Mouse (Mus musculus): Measurements from ENCODE around the gene Ddx19a.
"Not testable (repeated sequence)": the region's sequence is repeated elsewhere in the genome, so short reads cannot be mapped to it uniquely, and the experiment has no call there.

The Ddx19a gene

GRCm38 (mm10) chr8:110997547-110998531 lies at the start of gene Ddx19a:
TSS of gene Ddx19a (minus strand) at chr8:110997800.
- DNase-seq (ENCODE audit: low read depth, low spot score) = peak; percentile 93

GRCm38 (mm10) chr8:111044003-111044734 lies 46.6 kb upstream of the Ddx19a start:
- peak; percentile 64 for DNase-seq (ENCODE audit: low read depth, low spot score)

- DNase-seq (ENCODE audit: low read depth, low spot score) = no peak
Observed at GRCm38 (mm10) chr8:111042546-111042945, 44.9 kb upstream of the Ddx19a start.

- DNase-seq (ENCODE audit: low read depth, low spot score) = no peak
Observed at GRCm38 (mm10) chr8:111036591-111036990, 39.0 kb upstream of the Ddx19a start.

GRCm38 (mm10) chr8:111034276-111034675 lies 36.7 kb upstream of the Ddx19a start:
- DNase-seq (ENCODE audit: low read depth, low spot score) = peak; percentile 67

- DNase-seq (ENCODE audit: low read depth, low spot score) = peak; percentile 100
Observed at GRCm38 (mm10) chr8:111033482-111034215, 36.0 kb upstream of the Ddx19a start.

- DNase-seq (ENCODE audit: low read depth, low spot score) = peak; percentile 58
Observed at GRCm38 (mm10) chr8:111032916-111033315, 35.3 kb upstream of the Ddx19a start, which contains the start of gene Aars. TSS of gene Aars (plus strand) at chr8:111033144.

- DNase-seq (ENCODE audit: low read depth, low spot score) = peak; percentile 80
Observed at GRCm38 (mm10) chr8:111031572-111031971, 34.0 kb upstream of the Ddx19a start, which contains the start of gene Ddx19b. TSS of gene Ddx19b (minus strand) at chr8:111031751.

GRCm38 (mm10) chr8:111030045-111030444 lies 32.4 kb upstream of the Ddx19a start:
- DNase-seq (ENCODE audit: low read depth, low spot score) = no peak

- peak; percentile 92 for DNase-seq (ENCODE audit: low read depth, low spot score)
Observed at GRCm38 (mm10) chr8:111029589-111029988, 32.0 kb upstream of the Ddx19a start.

GRCm38 (mm10) chr8:111027391-111027937 lies 29.9 kb upstream of the Ddx19a start:
- peak; percentile 86 for DNase-seq (ENCODE audit: low read depth, low spot score)

- not testable (repeated sequence) for DNase-seq (ENCODE audit: low read depth, low spot score)
Observed at GRCm38 (mm10) chr8:111026609-111027008, 29.0 kb upstream of the Ddx19a start.

- not testable (repeated sequence) for DNase-seq (ENCODE audit: low read depth, low spot score)
Observed at GRCm38 (mm10) chr8:111010230-111010991, 12.8 kb upstream of the Ddx19a start.

GRCm38 (mm10) chr8:110996641-110997430 lies 764 bp downstream of the Ddx19a start:
- DNase-seq (ENCODE audit: low read depth, low spot score) = peak; percentile 41

GRCm38 (mm10) chr8:110990017-110990416 lies 7.6 kb downstream of the Ddx19a start:
- no peak for DNase-seq (ENCODE audit: low read depth, low spot score)

- DNase-seq (ENCODE audit: low read depth, low spot score) = no peak
Observed at GRCm38 (mm10) chr8:110987805-110988744, 9.5 kb downstream of the Ddx19a start.

GRCm38 (mm10) chr8:110981304-110981703 lies 16.3 kb downstream of the Ddx19a start:
- DNase-seq (ENCODE audit: low read depth, low spot score) = no peak

- DNase-seq (ENCODE audit: low read depth, low spot score) = not testable (repeated sequence)
Observed at GRCm38 (mm10) chr8:110977987-110978386, 19.6 kb downstream of the Ddx19a start.

All from ES-CJ7 (cell line).